Mouse (Mus musculus) MEL (cell line): ENCODE data around the gene a. TPM values are rescaled to one million over a fixed set of nuclear protein-coding genes. Genes with fewer than 3 reads are reported as not detected.
A peak's percentile ranks its signal among the peaks of the same experiment; 100 is the strongest.

ENCODE experiments used
- DNase-seq: peaks from one replicate; pipeline ENCODE4 v3.0.0; 2011; ENCODE audit warnings: low read depth, low spot score
- H3K27ac ChIP-seq: 2 replicates; pipeline ENCODE4 v1.5.1; 2012; ENCODE audit warnings: low read depth, mild to moderate bottlenecking, control low read depth, low read length, moderate library complexity; ENCODE audit not compliant: control insufficient read depth
- H3K27me3 ChIP-seq, 2 experiments: fragments of 150-350 bp in 1 of 2; sonication (generic) in 1 of 2; 2 replicates each; pipeline ENCODE4 v1.6.1; 2012; ENCODE audit warnings: low read length in 2 of 2, mild to moderate bottlenecking in 2 of 2, improper control_type of control experiment in 1 of 2, moderate library complexity in 1 of 2; ENCODE audit not compliant: insufficient read depth in 2 of 2, control insufficient read depth in 1 of 2
- H3K36me3 ChIP-seq, 2 experiments: 2 replicates each; pipeline ENCODE4 v1.6.1; 2012 to 2014; ENCODE audit warnings: low read length in 2 of 2, improper control_type of control experiment in 1 of 2, inconsistent platforms in 1 of 2, mild to moderate bottlenecking in 1 of 2; ENCODE audit not compliant: insufficient read depth in 2 of 2, control insufficient read depth in 1 of 2
- H3K4me1 ChIP-seq, 2 experiments: fragments of 150-350 bp in 1 of 2; sonication (generic) in 1 of 2; 2 replicates each; pipeline ENCODE4 v1.6.1; 2012; ENCODE audit warnings: low read length in 2 of 2, improper control_type of control experiment in 1 of 2, mild to moderate bottlenecking in 1 of 2; ENCODE audit not compliant: insufficient read depth in 2 of 2, control insufficient read depth in 1 of 2
- H3K4me3 ChIP-seq, 2 experiments: fragments of 150-350 bp in 1 of 2; sonication (generic) in 1 of 2; 2 replicates each; pipeline ENCODE4 v1.5.1; 2012; ENCODE audit warnings: low read depth in 2 of 2, low read length in 2 of 2, mild to moderate bottlenecking in 2 of 2, moderate library complexity in 2 of 2, control low read depth in 1 of 2, improper control_type of control experiment in 1 of 2; ENCODE audit not compliant: control insufficient read depth in 1 of 2, insufficient read depth in 1 of 2
- H3K79me2 ChIP-seq: 2 replicates; pipeline ENCODE4 v1.6.1; 2012; ENCODE audit warnings: mild to moderate bottlenecking, low read length, moderate library complexity; ENCODE audit not compliant: control insufficient read depth, poor library complexity, insufficient read depth
- H3K9ac ChIP-seq: 2 replicates; pipeline ENCODE4 v1.6.1; 2012; ENCODE audit warnings: low read depth, mild to moderate bottlenecking, control low read depth, low read length, moderate library complexity; ENCODE audit not compliant: control insufficient read depth, poor library complexity, severe bottlenecking
- H3K9me3 ChIP-seq: fragments of 150-350 bp; sonication (generic); replicated peaks from 2 replicates; pipeline ENCODE4 v1.6.1; 2012; ENCODE audit warnings: mild to moderate bottlenecking, low read length, improper control_type of control experiment, moderate library complexity; ENCODE audit not compliant: insufficient read depth
- CHD1 ChIP-seq: IDR thresholded peaks from 2 replicates; pipeline ENCODE4 v1.6.1; 2012; ENCODE audit warnings: low read depth, mild to moderate bottlenecking, inconsistent platforms, low read length, improper control_type of control experiment
- ETS1 ChIP-seq: IDR thresholded peaks from 2 replicates; pipeline ENCODE4 v1.6.1; 2012; ENCODE audit warnings: low read depth, mild to moderate bottlenecking, inconsistent platforms, low read length, improper control_type of control experiment, moderate library complexity
- JUND ChIP-seq: IDR thresholded peaks from 2 replicates; pipeline ENCODE4 v1.6.1; 2011; ENCODE audit warnings: low read depth, mild to moderate bottlenecking, improper control_type of control experiment, low read length
- MYC ChIP-seq: IDR thresholded peaks from 2 replicates; pipeline ENCODE4 v1.6.1; 2011; ENCODE audit warnings: low read depth, mild to moderate bottlenecking, low read length, improper control_type of control experiment, moderate library complexity
- NRF1 ChIP-seq: IDR thresholded peaks from 2 replicates; pipeline ENCODE4 v1.6.1; 2014; ENCODE audit warnings: low read depth, mild to moderate bottlenecking, inconsistent platforms, low read length, improper control_type of control experiment, moderate library complexity; ENCODE audit not compliant: poor library complexity, insufficient read depth, severe bottlenecking
- RAD21 ChIP-seq: IDR thresholded peaks from 2 replicates; pipeline ENCODE4 v1.6.1; 2011; ENCODE audit warnings: mild to moderate bottlenecking, low read depth, low read length, improper control_type of control experiment
- SIN3A ChIP-seq: IDR thresholded peaks from 2 replicates; pipeline ENCODE4 v1.6.1; 2012; ENCODE audit warnings: low read length, improper control_type of control experiment, inconsistent platforms
- SMC3 ChIP-seq: IDR thresholded peaks from 2 replicates; pipeline ENCODE4 v1.6.1; 2011; ENCODE audit warnings: low read depth, low read length, improper control_type of control experiment
- TBP ChIP-seq: IDR thresholded peaks from 2 replicates; pipeline ENCODE4 v1.8.0; 2011; ENCODE audit warnings: low read depth, low read length, improper control_type of control experiment
- ZMIZ1 ChIP-seq: IDR thresholded peaks from 2 replicates; pipeline ENCODE4 v1.6.1; 2012; ENCODE audit warnings: low read depth, mild to moderate bottlenecking, inconsistent platforms, low read length, improper control_type of control experiment, moderate library complexity
- polyA plus RNA-seq, 2 experiments: library from polyadenylated mRNA; stranded (reverse) in 1 of 2; unstranded in 1 of 2; fragments of >175 nt in 1 of 2; fragments of >200 nt in 1 of 2; gene quantifications; 2 replicates each; pipeline versions ENCODE4 v1.2.1 to v1.2.4; 2012; ENCODE audit warnings: low replicate concordance in 2 of 2, low read depth in 1 of 2; ENCODE audit not compliant: insufficient read length in 2 of 2, insufficient read depth in 1 of 2, missing spikeins in 1 of 2
- total RNA-seq: library from RNA; depleted of rRNA; stranded (reverse); fragments of 300-350 nt; gene quantifications from 2 replicates; pipeline ENCODE4 v1.2.3, GENCODE M21; 2012

The a gene
- total and polyA plus RNA-seq, 3 experiments: not detected

- Histone ChIP-seq H3K4me1 (peaks cover 0 to 19% of the 10 kb centered on the region in 2 experiments; a peak in 2 of 4 replicates), H3K27ac (no peak overlapping the region), H3K9ac (no peak overlapping the region)
Measured at GRCm38 (mm10) chr2:154765554-154766008, 25.6 kb upstream of the a start.

GRCm38 (mm10) chr2:154767051-154767450 is 24.2 kb upstream of the a start:
- peaks cover 0 to 19% of the 10 kb centered on the region in 2 experiments; a peak in 2 of 4 replicates for H3K4me1 ChIP-seq
- peaks cover 0 to 2% of the 10 kb centered on the region in 2 experiments; a peak in 1 of 4 replicates for H3K27me3 ChIP-seq
- DNase-seq: peak; percentile 66
- TF ChIP-seq MYC: no peak
- TF ChIP-seq TBP: 0 out of 2 replicates have a peak, but pooled peaks have one; percentile 9
- no peak for TF ChIP-seq ETS1
- TF ChIP-seq RAD21: no peak
- H3K36me3 ChIP-seq: peaks cover 0 to 2% of the 10 kb centered on the region in 2 experiments; a peak in 2 of 4 replicates
- no peaks in the 10 kb centered on the region for H3K79me2 ChIP-seq
- no peaks in the 10 kb centered on the region for H3K9me3 ChIP-seq
- H3K27ac ChIP-seq: no peak overlapping the region
- no peak overlapping the region for H3K4me3 ChIP-seq
- no peak overlapping the region for H3K9ac ChIP-seq

More at GRCm38 (mm10) chr2:154765554-154766008, 25.6 kb upstream of the a start:
- Histone ChIP-seq H3K4me3 (no peak overlapping the region), H3K27me3 (no peaks in the 10 kb centered on the region; a peak in 1 of 4 replicates), H3K79me2 (no peaks in the 10 kb centered on the region), H3K9me3 (no peaks in the 10 kb centered on the region), H3K36me3 (peaks cover 0 to 2% of the 10 kb centered on the region in 2 experiments; a peak in 2 of 4 replicates)
- DNase-seq: peak; percentile 73
- TF ChIP-seq SIN3A: 0 out of 2 replicates have a peak, but pooled peaks have one; percentile 24
- no peak for TF ChIP-seq NRF1

- peaks cover 0 to 14% of the 10 kb centered on the region in 2 experiments; a peak in 2 of 4 replicates for H3K4me1 ChIP-seq
- TF ChIP-seq JUND (no peak), TBP (no peak), CHD1 (no peak), SIN3A (no peak), ZMIZ1 (no peak), SMC3 (no peak)
- TF ChIP-seq, all 39 proteins: peak for 0
- Histone ChIP-seq H3K9ac (no peak within 1 kb of the TSS), H3K27ac (no peak within 1 kb of the TSS), H3K9me3 (no peaks in the 10 kb centered on the region), H3K27me3 (peaks cover 0 to 2% of the 10 kb centered on the region in 2 experiments; a peak in 1 of 4 replicates), H3K4me3 (no peak within 1 kb of the TSS), H3K36me3 (no peaks in the 10 kb centered on the region), H3K79me2 (no peaks in the 10 kb centered on the region)
- no peak for DNase-seq
Measured at GRCm38 (mm10) chr2:154769930-154770329, 21.3 kb upstream of the a start, which contains the start of gene Gm14214. Gm14214 (minus strand) TSS chr2:154770030.
